ENCODE assay signal across 16 mouse cellular contexts in the genomic region with DNA sequence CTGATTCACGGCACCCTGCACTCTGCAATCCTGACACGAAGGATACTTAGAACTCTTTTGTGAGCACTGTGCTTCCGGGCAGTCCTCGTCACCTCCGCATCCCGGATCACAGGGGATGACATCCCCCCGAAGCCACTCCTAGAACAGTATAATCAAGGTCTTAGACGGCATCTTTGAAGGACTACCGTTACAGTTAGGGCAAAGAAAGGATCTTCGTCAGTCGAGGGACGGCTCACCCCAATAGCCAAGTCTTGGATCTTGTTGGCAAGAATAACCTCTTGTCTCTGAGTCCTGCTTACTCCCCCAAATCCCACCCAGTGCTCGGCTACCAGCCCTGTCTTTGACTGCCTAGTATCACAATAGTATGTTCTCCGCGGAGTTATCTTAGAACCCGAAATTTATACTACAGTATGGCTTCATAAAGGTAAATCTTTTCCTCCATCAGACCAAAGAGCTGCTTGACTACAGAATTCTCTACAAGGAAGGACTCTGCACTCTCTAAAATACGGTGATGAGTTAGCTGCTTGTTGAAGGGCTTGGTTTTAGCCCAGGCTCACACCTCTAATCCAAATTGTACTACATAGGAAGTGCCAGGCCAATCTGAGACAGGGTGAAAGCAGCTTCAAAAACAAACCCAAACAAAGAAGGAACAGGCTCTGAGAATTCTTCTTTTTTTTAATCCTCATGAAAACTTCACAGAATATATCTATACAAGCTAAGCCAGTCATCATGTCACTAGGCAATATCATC. TPM values are rescaled to one million over a fixed set of nuclear protein-coding genes. Genes with fewer than 3 reads are reported as not detected.
A peak's percentile ranks its signal among the peaks of the same experiment; 100 is the strongest.
DNase-seq lines count a peak whose midpoint lies in the region; ATAC-seq lines count a peak whose summit lies in the region.
"Had no signal": no experiment of that assay in that cellular context is flagged by ENCODE, and none has a peak within 500 bp of the region (broad histone marks: within the 10 kb centered on the region; RNA-seq: fewer than 3 reads in every experiment).

No protein-coding gene starts in this region.

- no peak for ATAC-seq in heart, embryonic 13.5 days (ENCODE audit: extremely low read depth, insufficient number of reproducible peaks, low FRiP score, low TSS enrichment)
- no peak for ATAC-seq in midbrain, embryonic 13.5 days
- ATAC-seq in embryonic facial prominence, embryonic 12.5 days (ENCODE audit: insufficient number of reproducible peaks, insufficient read depth, low FRiP score, low TSS enrichment) = no peak
- no peak for ATAC-seq in liver, embryonic 15.5 days (ENCODE audit: insufficient read depth)
- ATAC-seq: inflammation-experienced regulatory T-cells, adult 6 months had no signal

- H3K4me2 ChIP-seq in heart, embryonic 13.5 days = peak overlapping the region; percentile 88
- H3K4me2 ChIP-seq in midbrain, embryonic 13.5 days (replicated peaks) = no peak overlapping the region
- peak overlapping the region; percentile 65 for H3K4me2 ChIP-seq in embryonic facial prominence, embryonic 12.5 days (replicated peaks)
- peak overlapping the region; percentile 73 for H3K4me2 ChIP-seq in liver, embryonic 15.5 days

- peaks cover 38% of the 10 kb centered on the region for H3K36me3 ChIP-seq in heart, embryonic 13.5 days
- peaks cover 51% of the 10 kb centered on the region for H3K36me3 ChIP-seq in midbrain, embryonic 10.5 days
- H3K36me3 ChIP-seq in midbrain, embryonic 13.5 days = peaks cover 30% of the 10 kb centered on the region
- H3K36me3 ChIP-seq in embryonic facial prominence, embryonic 12.5 days = peaks cover 24% of the 10 kb centered on the region
- peaks cover 35% of the 10 kb centered on the region for H3K36me3 ChIP-seq in liver, embryonic 15.5 days (replicated peaks)

- H3K27ac ChIP-seq in heart, embryonic 13.5 days (replicated peaks) = no peak overlapping the region
- no peak overlapping the region for H3K27ac ChIP-seq in midbrain, embryonic 10.5 days (replicated peaks)
- H3K27ac ChIP-seq in midbrain, embryonic 13.5 days = no peak overlapping the region
- no peak overlapping the region for H3K27ac ChIP-seq in embryonic facial prominence, embryonic 12.5 days
- no peak overlapping the region for H3K27ac ChIP-seq in liver, embryonic 15.5 days (replicated peaks)
- H3K27ac ChIP-seq: embryonic facial prominence, embryonic 15.5 days; gastrocnemius, adult 2 months had no signal

- no peaks in the 10 kb centered on the region for H3K27me3 ChIP-seq in heart, embryonic 13.5 days (replicated peaks)
- no peaks in the 10 kb centered on the region for H3K27me3 ChIP-seq in midbrain, embryonic 10.5 days (ENCODE audit: low read depth, poor library complexity, severe bottlenecking)
- H3K27me3 ChIP-seq in midbrain, embryonic 13.5 days = no peaks in the 10 kb centered on the region
- no peaks in the 10 kb centered on the region for H3K27me3 ChIP-seq in embryonic facial prominence, embryonic 12.5 days
- H3K27me3 ChIP-seq in liver, embryonic 15.5 days = no peaks in the 10 kb centered on the region
- H3K27me3 ChIP-seq: embryonic facial prominence, embryonic 15.5 days had no signal

- WGBS in heart, embryonic 13.5 days = 91% methylated on average over 17 of the region's 17 CpGs
- WGBS in midbrain, embryonic 10.5 days = 94% methylated on average over 17 of the region's 17 CpGs
- WGBS in midbrain, embryonic 13.5 days = 93% methylated on average over 17 of the region's 17 CpGs
- 94% methylated on average over 17 of the region's 17 CpGs for WGBS in embryonic facial prominence, embryonic 12.5 days
- WGBS in liver, embryonic 15.5 days (ENCODE audit: insufficient replicate concordance) = 86% methylated on average over 17 of the region's 17 CpGs

- H3K4me1 ChIP-seq in heart, embryonic 13.5 days = peaks cover 23% of the 10 kb centered on the region
- peaks cover 27% of the 10 kb centered on the region for H3K4me1 ChIP-seq in midbrain, embryonic 10.5 days
- H3K4me1 ChIP-seq in midbrain, embryonic 13.5 days (replicated peaks) = peaks cover 19% of the 10 kb centered on the region
- H3K4me1 ChIP-seq in embryonic facial prominence, embryonic 12.5 days = peaks cover 10% of the 10 kb centered on the region
- H3K4me1 ChIP-seq in liver, embryonic 15.5 days (replicated peaks) = peaks cover 30% of the 10 kb centered on the region

- intact Hi-C loops in heart, postnatal 25 days (cut with DNase I) = loop anchor here (5.0 kb wide), 3 partner anchors 52 to 322 kb away; no protein-coding TSS in a partner anchor

- no peaks in the 10 kb centered on the region for H3K9me3 ChIP-seq in heart, embryonic 13.5 days
- H3K9me3 ChIP-seq in midbrain, embryonic 10.5 days (replicated peaks) = no peaks in the 10 kb centered on the region
- H3K9me3 ChIP-seq in midbrain, embryonic 13.5 days = no peaks in the 10 kb centered on the region
- no peaks in the 10 kb centered on the region for H3K9me3 ChIP-seq in embryonic facial prominence, embryonic 12.5 days
- no peaks in the 10 kb centered on the region for H3K9me3 ChIP-seq in liver, embryonic 15.5 days (replicated peaks)
- H3K9me3 ChIP-seq: embryonic facial prominence, embryonic 15.5 days had no signal

- DNase-seq in heart, postnatal 25 days (ENCODE audit: low spot score) = no peak
- no peak for DNase-seq in midbrain, embryonic 10.5 days (ENCODE audit: low spot score)
- no peak for DNase-seq in frontal cortex, postnatal 25 days (ENCODE audit: low spot score in 2 of 2)
- no peak for DNase-seq in ovary, postnatal 36 days (ENCODE audit: low spot score)
- DNase-seq: adrenal gland, adult 8-10 months; cerebellum, postnatal 14 days; gastrocnemius, adult 2 months; heart, postnatal 14 days; kidney, postnatal 25 days; layer of hippocampus, postnatal 36 days had no signal

- H3K9ac ChIP-seq in heart, embryonic 13.5 days = peak overlapping the region; percentile 94; the same call in 1 of the 2 replicates
- H3K9ac ChIP-seq in midbrain, embryonic 13.5 days (replicated peaks) = no peak overlapping the region
- no peak overlapping the region for H3K9ac ChIP-seq in embryonic facial prominence, embryonic 12.5 days
- peak overlapping the region; percentile 81; the same call in 1 of the 2 replicates for H3K9ac ChIP-seq in liver, embryonic 15.5 days

- H3K4me3 ChIP-seq in heart, embryonic 13.5 days = no peak overlapping the region; the same call in 1 of the 2 replicates
- H3K4me3 ChIP-seq in midbrain, embryonic 10.5 days = peak overlapping the region; percentile 71; the same call in 1 of the 2 replicates
- H3K4me3 ChIP-seq in midbrain, embryonic 13.5 days (replicated peaks) = no peak overlapping the region
- no peak overlapping the region for H3K4me3 ChIP-seq in embryonic facial prominence, embryonic 12.5 days
- H3K4me3 ChIP-seq in liver, embryonic 15.5 days (replicated peaks) = peak overlapping the region; percentile 84; the same call in 1 of the 2 replicates
- H3K4me3 ChIP-seq: gastrocnemius, adult 2 months had no signal

RNA-seq across cellular contexts. Expression of a gene that starts 1.9 kb away (rescaled TPM):
- polyA plus RNA-seq in heart, embryonic 13.5 days (2015; fragmentation: Nextera tagmentation; extraction: Ambion mirVana) = 40.2 and 44.1 TPM in 2 replicates
- 1 to 10 TPM; 7.3 to 8.6 TPM for total RNA-seq in heart, postnatal 25 days (2021)
- polyA plus RNA-seq in midbrain, embryonic 10.5 days (2016; fragmentation: Nextera tagmentation; extraction: Ambion mirVana) = 95.5 and 104 TPM in 2 replicates
- polyA plus RNA-seq in midbrain, embryonic 13.5 days (2015; fragmentation: Nextera tagmentation; extraction: Ambion mirVana) = 44.9 and 45.1 TPM in 2 replicates
- polyA plus RNA-seq in embryonic facial prominence, embryonic 12.5 days (2016; fragmentation: Nextera tagmentation; extraction: Ambion mirVana) = 77.8 and 85.3 TPM in 2 replicates
- 33.0 and 33.4 TPM in 2 replicates for polyA plus RNA-seq in liver, embryonic 15.5 days (2015; fragmentation: Nextera tagmentation; extraction: Ambion mirVana)

RNA-seq across cellular contexts. Expression of a gene that starts 44.4 kb away (rescaled TPM):
- polyA plus RNA-seq in heart, embryonic 13.5 days (2015; fragmentation: Nextera tagmentation; extraction: Ambion mirVana) = 8.2 and 8.5 TPM in 2 replicates
- total RNA-seq in heart, postnatal 25 days (2021) = 1 to 10 TPM; 7.4 to 7.5 TPM
- polyA plus RNA-seq in midbrain, embryonic 10.5 days (2016; fragmentation: Nextera tagmentation; extraction: Ambion mirVana) = 19.5 and 24.8 TPM in 2 replicates
- polyA plus RNA-seq in midbrain, embryonic 13.5 days (2015; fragmentation: Nextera tagmentation; extraction: Ambion mirVana) = 32.4 and 33.1 TPM in 2 replicates
- 39.5 TPM in 2 replicates for polyA plus RNA-seq in embryonic facial prominence, embryonic 12.5 days (2016; fragmentation: Nextera tagmentation; extraction: Ambion mirVana)
- polyA plus RNA-seq in liver, embryonic 15.5 days (2015; fragmentation: Nextera tagmentation; extraction: Ambion mirVana) = 2.3 and 3.0 TPM in 2 replicates

RNA-seq across cellular contexts. Expression of a gene that starts 55.2 kb away (rescaled TPM):
- polyA plus RNA-seq in heart, embryonic 13.5 days (2015; fragmentation: Nextera tagmentation; extraction: Ambion mirVana) = 119 and 129 TPM in 2 replicates
- 10 to 100 TPM; 48.1 to 56.8 TPM for total RNA-seq in heart, postnatal 25 days (2021)
- polyA plus RNA-seq in midbrain, embryonic 10.5 days (2016; fragmentation: Nextera tagmentation; extraction: Ambion mirVana) = 144 and 146 TPM in 2 replicates
- polyA plus RNA-seq in midbrain, embryonic 13.5 days (2015; fragmentation: Nextera tagmentation; extraction: Ambion mirVana) = 140 and 146 TPM in 2 replicates
- polyA plus RNA-seq in embryonic facial prominence, embryonic 12.5 days (2016; fragmentation: Nextera tagmentation; extraction: Ambion mirVana) = 153 and 160 TPM in 2 replicates
- 97.7 and 100 TPM in 2 replicates for polyA plus RNA-seq in liver, embryonic 15.5 days (2015; fragmentation: Nextera tagmentation; extraction: Ambion mirVana)

Comparison
In these comparisons a context has a peak if more than half of its experiments do, and no peak if none do; other contexts are left out.
1. H3K4me3 ChIP-seq: peak in midbrain, embryonic 10.5 days (single experiment) and liver, embryonic 15.5 days (single experiment); none in heart, embryonic 13.5 days (single experiment), midbrain, embryonic 13.5 days (single experiment) and embryonic facial prominence, embryonic 12.5 days (single experiment).
2. H3K9ac ChIP-seq: peak in heart, embryonic 13.5 days (single experiment) and liver, embryonic 15.5 days (single experiment); none in midbrain, embryonic 13.5 days (single experiment) and embryonic facial prominence, embryonic 12.5 days (single experiment).